Mouse (Mus musculus) embryo, embryonic 11 days (tissue): ENCODE data around the gene Mapk12.

ENCODE experiments used
- DNase-seq: peaks from one replicate; pipeline ENCODE4 v3.0.0-alpha.2; 2015

Gene Mapk12

GRCm38 (mm10) chr15:89140659-89141252 lies at the start of gene Mapk12:
TSS of gene Mapk12 (minus strand) at chr15:89140703.
- peak; percentile 83 for DNase-seq

- DNase-seq = no peak
These were observed 44.4 kb upstream of the Mapk12 start for GRCm38 (mm10) chr15:89184937-89185227.

- DNase-seq = no peak
These were observed 43.8 kb upstream of the Mapk12 start for GRCm38 (mm10) chr15:89184141-89184936.

- DNase-seq = no peak
These were observed 42.3 kb upstream of the Mapk12 start for GRCm38 (mm10) chr15:89182842-89183241.

- DNase-seq = peak; percentile 58
These were observed 41.8 kb upstream of the Mapk12 start for GRCm38 (mm10) chr15:89182328-89182741.

GRCm38 (mm10) chr15:89181561-89182270 lies 41.2 kb upstream of the Mapk12 start:
- DNase-seq = no peak

GRCm38 (mm10) chr15:89180571-89181229 lies 40.2 kb upstream of the Mapk12 start, which contains the start of gene Plxnb2:
TSS of gene Plxnb2 (minus strand) at chr15:89180788.
- peak; percentile 96 for DNase-seq

- DNase-seq = no peak
These were observed 39.6 kb upstream of the Mapk12 start for GRCm38 (mm10) chr15:89180081-89180541.

GRCm38 (mm10) chr15:89179630-89179964 lies 39.1 kb upstream of the Mapk12 start:
- peak; percentile 25 for DNase-seq

- peak; percentile 84 for DNase-seq
These were observed 38.6 kb upstream of the Mapk12 start for GRCm38 (mm10) chr15:89178954-89179629.

GRCm38 (mm10) chr15:89178260-89178860 lies 37.9 kb upstream of the Mapk12 start:
- DNase-seq = no peak

GRCm38 (mm10) chr15:89177576-89178259 lies 37.2 kb upstream of the Mapk12 start:
- DNase-seq = no peak

- DNase-seq = peak; percentile 42
These were observed 36.6 kb upstream of the Mapk12 start for GRCm38 (mm10) chr15:89177121-89177520.

GRCm38 (mm10) chr15:89175411-89176155 lies 35.1 kb upstream of the Mapk12 start:
- no peak for DNase-seq

GRCm38 (mm10) chr15:89174889-89175339 lies 34.4 kb upstream of the Mapk12 start:
- no peak for DNase-seq

GRCm38 (mm10) chr15:89173906-89174214 lies 33.4 kb upstream of the Mapk12 start:
- peak; percentile 83 for DNase-seq

GRCm38 (mm10) chr15:89173024-89173905 lies 32.8 kb upstream of the Mapk12 start:
- peak; percentile 81 for DNase-seq

- no peak for DNase-seq
These were observed 31.9 kb upstream of the Mapk12 start for GRCm38 (mm10) chr15:89172276-89172935.

- DNase-seq = no peak
These were observed 31.1 kb upstream of the Mapk12 start for GRCm38 (mm10) chr15:89171526-89172051.
